Mouse (Mus musculus): ENCODE data around the gene Rpusd1. TPM values are rescaled to one million over a fixed set of nuclear protein-coding genes. Genes with fewer than 3 reads are reported as not detected.

The Rpusd1 gene
- total RNA-seq, 4 experiments from 2014 or later: 4.5 to 5.3 (median 4.6) TPM

Small RNA genes within 50 kb of the gene (microRNA-seq; reads per million reads assigned to microRNA genes)
- gene Gm25083: not detected
- gene Mir6966: 2.8 reads per million, percentile 1 among the genes with 10 or more reads in this experiment

Other genes with a start within 250 kb of the Rpusd1 start
- gene Sstr5, start 230.4 kb upstream of the Rpusd1 start, total RNA-seq (2022): not detected
- under 1 TPM; 0.24 to 0.37 (median 0.32) TPM for gene Sox8, start 157.0 kb upstream of the Rpusd1 start, total RNA-seq (2022)
- 10 to 100 TPM; 30.7 to 34.2 (median 33.8) TPM for gene Lmf1, start 148.6 kb upstream of the Rpusd1 start, total RNA-seq (2022)
- gene Gng13, start 10.5 kb upstream of the Rpusd1 start, total RNA-seq (2022): 1 to 10 TPM in 2 of 4 experiments, not detected in 2; 1.1 to 2.0 TPM
- 1 to 10 TPM; 1.2 to 2.1 (median 1.6) TPM for gene Chtf18, start 251 bp upstream of the Rpusd1 start, total RNA-seq (2022)
- gene Mslnl, start 8.4 kb downstream of the Rpusd1 start, total RNA-seq (2022): not detected
- 10 to 100 TPM in 3 of 4 experiments, 1 to 10 TPM in 1; 9.8 to 20.9 (median 17.6) TPM for gene Msln, start 26.7 kb downstream of the Rpusd1 start, total RNA-seq (2022)
- 10 to 100 TPM; 43.8 to 48.8 (median 46.6) TPM for gene Narfl, start 46.1 kb downstream of the Rpusd1 start, total RNA-seq (2022)
- 10 to 100 TPM in 3 of 4 experiments, 1 to 10 TPM in 1; 8.5 to 18.4 (median 12.1) TPM for gene Haghl, start 58.0 kb downstream of the Rpusd1 start, total RNA-seq (2022)
- under 1 TPM in 1 of 4 experiments, not detected in 3; 0.38 TPM for gene Ccdc78, start 58.9 kb downstream of the Rpusd1 start, total RNA-seq (2022)
- 10 to 100 TPM; 40.7 to 49.9 (median 44.9) TPM for gene Fam173a, start 65.2 kb downstream of the Rpusd1 start, total RNA-seq (2022)
- 1 to 10 TPM in 1 of 4 experiments, under 1 TPM in 1, not detected in 2; 0.72 to 1.8 TPM for gene AC134908.4, start 68.0 kb downstream of the Rpusd1 start, total RNA-seq (2022)
- gene Metrn, start 69.5 kb downstream of the Rpusd1 start, total RNA-seq (2022): 10 to 100 TPM; 58.8 to 75.3 (median 65.7) TPM
- gene Fbxl16, start 81.4 kb downstream of the Rpusd1 start, total RNA-seq (2022): 1 to 10 TPM; 1.2 to 1.9 (median 1.5) TPM
- gene Wdr24, start 96.0 kb downstream of the Rpusd1 start, total RNA-seq (2022): 10 to 100 TPM; 11.2 to 12.6 (median 12.1) TPM
- 10 to 100 TPM; 34.2 to 39.6 (median 34.8) TPM for gene Jmjd8, start 101.2 kb downstream of the Rpusd1 start, total RNA-seq (2022)
- gene Stub1, start 105.7 kb downstream of the Rpusd1 start, total RNA-seq (2022): 100 to 1,000 TPM; 129 to 137 (median 130) TPM
- 1 to 10 TPM in 3 of 4 experiments, under 1 TPM in 1; 0.97 to 5.1 (median 1.6) TPM for gene Rhbdl1, start 109.6 kb downstream of the Rpusd1 start, total RNA-seq (2022)
- gene Gm20683, start 114.1 kb downstream of the Rpusd1 start, total RNA-seq (2022): 1 to 10 TPM; 2.2 to 4.4 (median 3.8) TPM
- 100 to 1,000 TPM; 128 to 153 (median 135) TPM for gene Rhot2, start 117.2 kb downstream of the Rpusd1 start, total RNA-seq (2022)
- 1 to 10 TPM; 1.4 to 2.1 (median 1.6) TPM for gene Wdr90, start 133.8 kb downstream of the Rpusd1 start, total RNA-seq (2022)
- gene Mcrip2, start 141.1 kb downstream of the Rpusd1 start, total RNA-seq (2022): 100 to 1,000 TPM; 211 to 282 (median 267) TPM
- gene Mettl26, start 147.4 kb downstream of the Rpusd1 start, total RNA-seq (2022): 10 to 100 TPM; 13.6 to 16.8 (median 14.5) TPM
- under 1 TPM; 0.44 to 0.57 (median 0.51) TPM for gene Wfikkn1, start 153.2 kb downstream of the Rpusd1 start, total RNA-seq (2022)
- gene Rab40c, start 192.1 kb downstream of the Rpusd1 start, total RNA-seq (2022): 10 to 100 TPM; 17.3 to 20.1 (median 17.7) TPM
- gene Pigq, start 217.3 kb downstream of the Rpusd1 start, total RNA-seq (2022): 10 to 100 TPM; 37.3 to 48.3 (median 47.8) TPM
- under 1 TPM in 1 of 4 experiments, not detected in 3; 0.41 TPM for gene Nhlrc4, start 217.3 kb downstream of the Rpusd1 start, total RNA-seq (2022)
- gene A930017K11Rik, start 224.9 kb downstream of the Rpusd1 start, total RNA-seq (2022): under 1 TPM; 0.24 to 0.85 (median 0.36) TPM

Measured in heart, adult 8-10 months (tissue).